Mouse (Mus musculus) forebrain, embryonic 11.5 days (tissue): Measurements from ENCODE around the gene Ttc33. TPM values are rescaled to one million over a fixed set of nuclear protein-coding genes. Genes with fewer than 3 reads are reported as not detected.
A peak's percentile ranks its signal among the peaks of the same experiment; 100 is the strongest.

ENCODE experiments used
- ATAC-seq: fragments of 200-750 bp; cut with Nextera tagmentation; replicated peaks from 2 replicates; pipeline ENCODE4 v1.8.0; 2017; ENCODE audit warnings: moderate TSS enrichment; ENCODE audit not compliant: low FRiP score
- DNase-seq: peaks from one replicate; pipeline ENCODE4 v3.0.0-alpha.2; 2017; ENCODE audit warnings: low spot score
- H3K27ac ChIP-seq: fragments of 300-500 bp; sonication (generic); 2 replicates; pipeline ENCODE4 v1.5.1; 2014; ENCODE audit warnings: low read depth, low read length
- H3K27me3 ChIP-seq: fragments of 300-500 bp; sonication (generic); 2 replicates; pipeline ENCODE4 v1.6.1; 2014; ENCODE audit warnings: mild to moderate bottlenecking, low read length, mixed read lengths; ENCODE audit not compliant: control insufficient read depth, insufficient read depth
- H3K36me3 ChIP-seq: fragments of 300-500 bp; sonication (generic); 2 replicates; pipeline ENCODE4 v1.6.1; 2014; ENCODE audit warnings: mild to moderate bottlenecking, low read length, moderate library complexity, mixed read lengths; ENCODE audit not compliant: control insufficient read depth, insufficient read depth
- H3K4me1 ChIP-seq: fragments of 300-500 bp; sonication (generic); replicated peaks from 2 replicates; pipeline ENCODE4 v1.6.1; 2014; ENCODE audit warnings: low read length, mixed read lengths; ENCODE audit not compliant: control insufficient read depth, insufficient read depth
- H3K4me2 ChIP-seq: fragments of 300-500 bp; sonication (generic); 2 replicates; pipeline ENCODE4 v1.6.1; 2014; ENCODE audit warnings: low read depth, mild to moderate bottlenecking, low read length, moderate library complexity, mixed read lengths; ENCODE audit not compliant: severe bottlenecking
- H3K4me3 ChIP-seq: fragments of 300-500 bp; sonication (generic); 2 replicates; pipeline ENCODE4 v1.5.1; 2014; ENCODE audit warnings: low read depth, low read length
- H3K9ac ChIP-seq: fragments of 300-500 bp; sonication (generic); 2 replicates; pipeline ENCODE4 v1.6.1; 2014; ENCODE audit warnings: low read length
- H3K9me3 ChIP-seq: fragments of 300-500 bp; sonication (generic); 2 replicates; pipeline ENCODE4 v1.6.1; 2016; ENCODE audit warnings: low read length, mixed read lengths; ENCODE audit not compliant: control insufficient read depth
- WGBS: fragments of 180-500 bp; shearing (Covaris S2); extraction: QIAGEN DNeasy Blood & Tissue Kit; methylation state at CpG from one replicate; pipeline ENCODE4 v1.1.7; 2014; 5-methylcytosine and 5-hydroxymethylcytosine counted together
- polyA plus RNA-seq: library from polyadenylated mRNA; unstranded; fragments of >200 nt; fragmentation: Nextera tagmentation; extraction: Ambion mirVana; gene quantifications from 2 replicates; pipeline ENCODE4 v1.2.1, GENCODE M21; 2014

Ttc33 gene
- polyA plus RNA-seq, 1 experiment from 2014 or later, result 34.0 TPM

- peak overlapping the region; percentile 70 for H3K4me2 ChIP-seq
- H3K36me3 ChIP-seq, result no peaks in the 10 kb centered on the region
- WGBS, result 2% methylated on average over 50 of the region's 61 CpGs
- H3K9me3 ChIP-seq, result no peaks in the 10 kb centered on the region
- ATAC-seq, result peak; percentile 93
- DNase-seq, result peak; percentile 90
- peak overlapping the region; percentile 85 for H3K9ac ChIP-seq
- peak overlapping the region; percentile 60 for H3K4me3 ChIP-seq
- no peaks in the 10 kb centered on the region; the same call in 1 of the 2 replicates for H3K4me1 ChIP-seq
- H3K27me3 ChIP-seq, result no peaks in the 10 kb centered on the region
- peak overlapping the region; percentile 85 for H3K27ac ChIP-seq
These were observed 41.1 kb upstream of the Ttc33 start for GRCm38 (mm10) chr15:5144021-5144778.

GRCm38 (mm10) chr15:5145196-5145945, 40.0 kb upstream of the Ttc33 start:
- ATAC-seq (no peak), DNase-seq (no peak)
- no peak overlapping the region; the same call in 1 of the 2 replicates for H3K9ac ChIP-seq
- no peaks in the 10 kb centered on the region for H3K9me3 ChIP-seq
- no peaks in the 10 kb centered on the region; the same call in 1 of the 2 replicates for H3K4me1 ChIP-seq
- no peaks in the 10 kb centered on the region for H3K36me3 ChIP-seq
- no peak overlapping the region for H3K27ac ChIP-seq
- peak overlapping the region; percentile 60 for H3K4me3 ChIP-seq
- 44% methylated on average over 9 of the region's 9 CpGs for WGBS
- peak overlapping the region; percentile 70 for H3K4me2 ChIP-seq
- no peaks in the 10 kb centered on the region for H3K27me3 ChIP-seq

GRCm38 (mm10) chr15:5149187-5149586, 36.1 kb upstream of the Ttc33 start:
- H3K4me2 ChIP-seq, result no peak overlapping the region
- DNase-seq (no peak), ATAC-seq (no peak)
- H3K4me1 ChIP-seq, result no peaks in the 10 kb centered on the region; the same call in 1 of the 2 replicates
- H3K9me3 ChIP-seq, result no peaks in the 10 kb centered on the region
- H3K36me3 ChIP-seq, result no peaks in the 10 kb centered on the region
- H3K4me3 ChIP-seq, result no peak overlapping the region
- no peaks in the 10 kb centered on the region for H3K27me3 ChIP-seq
- WGBS, result 75% methylated on average over 4 of the region's 4 CpGs
- no peak overlapping the region for H3K27ac ChIP-seq
- H3K9ac ChIP-seq, result no peak overlapping the region

DNA sequence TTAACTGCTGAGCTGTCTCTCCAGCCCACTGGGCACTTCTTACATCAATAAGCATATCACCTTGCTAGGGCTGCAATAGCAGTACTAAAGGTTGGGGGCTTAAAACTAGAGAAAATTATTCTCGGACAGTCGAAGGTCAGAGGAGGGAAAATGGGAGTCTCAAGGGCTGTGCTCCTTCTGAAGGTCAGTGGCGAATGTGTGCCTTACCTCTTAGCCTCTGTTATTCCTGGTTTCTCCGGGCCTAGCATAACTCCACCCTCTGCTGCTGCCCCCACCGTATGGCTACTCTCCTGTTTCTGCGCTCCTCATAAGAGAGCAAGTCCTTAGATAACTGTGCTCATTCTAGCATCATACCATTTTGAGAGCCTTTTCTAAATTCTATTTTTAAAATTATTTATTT, 33.2 kb upstream of the Ttc33 start:
- ATAC-seq (no peak), DNase-seq (no peak)
- Histone ChIP-seq H3K9me3 (no peaks in the 10 kb centered on the region), H3K9ac (no peak overlapping the region), H3K4me3 (no peak overlapping the region), H3K4me2 (no peak overlapping the region), H3K36me3 (no peaks in the 10 kb centered on the region), H3K27me3 (no peaks in the 10 kb centered on the region), H3K27ac (no peak overlapping the region), H3K4me1 (no peaks in the 10 kb centered on the region)
- WGBS, result 94% methylated on average over 6 of the region's 6 CpGs

DNA sequence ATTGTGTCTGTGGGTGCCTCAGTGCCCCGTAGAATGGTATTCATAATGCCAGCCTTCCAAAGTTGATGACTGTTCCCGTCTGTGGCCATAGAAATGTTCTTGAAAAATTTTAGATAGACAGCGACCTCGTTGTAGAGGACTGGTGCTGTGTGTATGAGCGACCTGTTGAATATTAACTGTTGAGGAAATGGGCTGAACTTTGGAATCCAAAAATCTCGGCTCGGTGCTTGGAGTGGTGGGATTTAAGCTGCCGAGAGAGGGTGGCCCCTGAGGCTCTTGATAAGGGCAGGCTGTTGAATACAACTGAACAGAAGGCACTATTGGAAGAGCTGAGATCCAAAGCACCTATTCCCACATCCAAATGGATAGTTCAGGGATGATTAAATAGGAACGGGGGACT, 30.7 kb upstream of the Ttc33 start:
- ATAC-seq (no peak), DNase-seq (no peak)
- 85% methylated on average over 9 of the region's 9 CpGs for WGBS
- Histone ChIP-seq H3K9me3 (no peaks in the 10 kb centered on the region), H3K27me3 (no peaks in the 10 kb centered on the region), H3K27ac (no peak overlapping the region), H3K4me2 (no peak overlapping the region), H3K36me3 (no peaks in the 10 kb centered on the region), H3K4me1 (no peaks in the 10 kb centered on the region), H3K4me3 (no peak overlapping the region), H3K9ac (no peak overlapping the region)

- 72% methylated on average over 5 of the region's 5 CpGs for WGBS
- H3K27ac ChIP-seq, result no peak overlapping the region
- H3K4me1 ChIP-seq, result no peaks in the 10 kb centered on the region
- DNase-seq, result no peak
- no peaks in the 10 kb centered on the region for H3K36me3 ChIP-seq
- H3K9ac ChIP-seq, result no peak overlapping the region
- no peak overlapping the region for H3K4me2 ChIP-seq
- H3K9me3 ChIP-seq, result no peaks in the 10 kb centered on the region
- ATAC-seq, result no peak
- no peaks in the 10 kb centered on the region for H3K27me3 ChIP-seq
- no peak overlapping the region for H3K4me3 ChIP-seq
These were observed 30.2 kb upstream of the Ttc33 start for GRCm38 (mm10) chr15:5155093-5155492.

GRCm38 (mm10) chr15:5156355-5156754, 29.0 kb upstream of the Ttc33 start:
- Histone ChIP-seq H3K4me1 (no peaks in the 10 kb centered on the region), H3K27me3 (no peaks in the 10 kb centered on the region), H3K4me3 (no peak overlapping the region), H3K9me3 (no peaks in the 10 kb centered on the region), H3K36me3 (no peaks in the 10 kb centered on the region), H3K27ac (no peak overlapping the region), H3K4me2 (no peak overlapping the region), H3K9ac (no peak overlapping the region)
- ATAC-seq (no peak), DNase-seq (no peak)
- 91% methylated on average over 4 of the region's 4 CpGs for WGBS

- Histone ChIP-seq H3K27ac (no peak overlapping the region), H3K4me2 (no peak overlapping the region), H3K9me3 (no peaks in the 10 kb centered on the region), H3K36me3 (no peaks in the 10 kb centered on the region), H3K27me3 (no peaks in the 10 kb centered on the region), H3K4me3 (no peak overlapping the region), H3K4me1 (no peaks in the 10 kb centered on the region), H3K9ac (no peak overlapping the region)
- ATAC-seq (no peak), DNase-seq (no peak)
- WGBS, result 73% methylated on average over 1 of the region's 1 CpGs
These were observed 27.9 kb upstream of the Ttc33 start for GRCm38 (mm10) chr15:5157386-5157785.
